Mouse (Mus musculus): Measurements from ENCODE around the gene Smim26. TPM values are rescaled to one million over a fixed set of nuclear protein-coding genes. Genes with fewer than 3 reads are reported as not detected.

Smim26 gene
- polyA plus RNA-seq (2014; fragmentation: Nextera tagmentation; extraction: Ambion mirVana), result 35.6 and 39.7 TPM in 2 replicates

- Histone ChIP-seq H3K27ac (replicated peaks; ENCODE audit: low read depth, low read length) (no peak within 1 kb of the TSS), H3K4me2 (ENCODE audit: low read depth, severe bottlenecking) (peak within 1 kb of the TSS; percentile 45), H3K9me3 (ENCODE audit: control insufficient read depth, low read length) (no peaks in the 10 kb centered on the region), H3K4me1 (ENCODE audit: control insufficient read depth, insufficient read depth, low read length) (no peaks in the 10 kb centered on the region), H3K27me3 (ENCODE audit: control insufficient read depth, insufficient read depth, low read length) (no peaks in the 10 kb centered on the region), H3K9ac (ENCODE audit: low read length) (peak within 1 kb of the TSS; percentile 67), H3K4me3 (ENCODE audit: low read depth, low read length) (peak within 1 kb of the TSS; percentile 57), H3K36me3 (ENCODE audit: control insufficient read depth, insufficient read depth, low read length) (no peaks in the 10 kb centered on the region)
- DNase-seq (ENCODE audit: low spot score), result peak; percentile 85
- 2% methylated on average over 31 of the region's 31 CpGs for WGBS
- ATAC-seq (ENCODE audit: insufficient number of reproducible peaks, low FRiP score, low TSS enrichment, low read depth), result peak; percentile 91
Measured at GRCm38 (mm10) chr2:144593951-144594651, at the start of gene Smim26. Gene Smim26 (plus strand): TSS chr2:144594054.

- Histone ChIP-seq H3K4me1 (ENCODE audit: control insufficient read depth, insufficient read depth, low read length) (no peaks in the 10 kb centered on the region), H3K36me3 (ENCODE audit: control insufficient read depth, insufficient read depth, low read length) (peaks cover 5% of the 10 kb centered on the region), H3K9ac (ENCODE audit: low read length) (no peak overlapping the region), H3K9me3 (ENCODE audit: control insufficient read depth, low read length) (no peaks in the 10 kb centered on the region), H3K4me3 (ENCODE audit: low read depth, low read length) (no peak overlapping the region), H3K27me3 (ENCODE audit: control insufficient read depth, insufficient read depth, low read length) (no peaks in the 10 kb centered on the region), H3K4me2 (ENCODE audit: low read depth, severe bottlenecking) (no peak overlapping the region), H3K27ac (replicated peaks; ENCODE audit: low read depth, low read length) (no peak overlapping the region)
- ATAC-seq (ENCODE audit: insufficient number of reproducible peaks, low FRiP score, low TSS enrichment, low read depth), result no peak
- DNase-seq (ENCODE audit: low spot score), result no peak
- WGBS, result 90% methylated on average over 6 of the region's 6 CpGs
Measured at GRCm38 (mm10) chr2:144544630-144545029, 49.2 kb upstream of the Smim26 start.

DNA sequence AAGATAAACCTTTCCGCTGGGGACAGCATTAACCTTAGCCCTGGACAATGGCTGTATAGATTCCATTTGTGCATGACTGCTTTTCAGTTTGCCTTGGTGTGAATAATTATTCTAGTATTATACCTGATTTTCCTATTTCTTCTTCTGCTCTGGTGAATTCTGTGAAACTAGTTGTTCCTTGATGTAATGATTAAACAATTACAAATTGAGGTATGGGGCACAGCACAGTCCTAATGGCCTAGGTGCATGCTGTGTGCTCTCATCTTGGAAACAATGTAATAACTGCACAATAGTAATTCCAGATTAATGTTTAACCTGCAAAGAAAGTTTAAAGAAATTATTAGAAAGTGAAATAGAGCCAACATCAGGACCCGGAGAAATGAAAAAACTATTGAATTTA, 48.8 kb upstream of the Smim26 start:
- DNase-seq (ENCODE audit: low spot score), result no peak
- H3K4me1 ChIP-seq (ENCODE audit: control insufficient read depth, insufficient read depth, low read length), result no peaks in the 10 kb centered on the region
- peaks cover 5% of the 10 kb centered on the region for H3K36me3 ChIP-seq (ENCODE audit: control insufficient read depth, insufficient read depth, low read length)
- H3K4me3 ChIP-seq (ENCODE audit: low read depth, low read length), result no peak overlapping the region
- no peak overlapping the region for H3K9ac ChIP-seq (ENCODE audit: low read length)
- WGBS, result 95% methylated on average over 2 of the region's 2 CpGs
- no peak overlapping the region for H3K27ac ChIP-seq (replicated peaks; ENCODE audit: low read depth, low read length)
- H3K4me2 ChIP-seq (ENCODE audit: low read depth, severe bottlenecking), result no peak overlapping the region
- ATAC-seq (ENCODE audit: insufficient number of reproducible peaks, low FRiP score, low TSS enrichment, low read depth), result no peak
- H3K27me3 ChIP-seq (ENCODE audit: control insufficient read depth, insufficient read depth, low read length), result no peaks in the 10 kb centered on the region
- no peaks in the 10 kb centered on the region for H3K9me3 ChIP-seq (ENCODE audit: control insufficient read depth, low read length)

GRCm38 (mm10) chr2:144545481-144545880, 48.4 kb upstream of the Smim26 start:
- Histone ChIP-seq H3K4me2 (ENCODE audit: low read depth, severe bottlenecking) (no peak overlapping the region), H3K4me3 (ENCODE audit: low read depth, low read length) (no peak overlapping the region), H3K9me3 (ENCODE audit: control insufficient read depth, low read length) (no peaks in the 10 kb centered on the region), H3K36me3 (ENCODE audit: control insufficient read depth, insufficient read depth, low read length) (peaks cover 5% of the 10 kb centered on the region), H3K4me1 (ENCODE audit: control insufficient read depth, insufficient read depth, low read length) (no peaks in the 10 kb centered on the region), H3K27me3 (ENCODE audit: control insufficient read depth, insufficient read depth, low read length) (no peaks in the 10 kb centered on the region), H3K9ac (ENCODE audit: low read length) (no peak overlapping the region), H3K27ac (replicated peaks; ENCODE audit: low read depth, low read length) (no peak overlapping the region)
- ATAC-seq (ENCODE audit: insufficient number of reproducible peaks, low FRiP score, low TSS enrichment, low read depth) (no peak), DNase-seq (ENCODE audit: low spot score) (no peak)
- WGBS, result 53% methylated on average over 1 of the region's 1 CpGs

GRCm38 (mm10) chr2:144547559-144547958, 46.3 kb upstream of the Smim26 start:
- peaks cover 5% of the 10 kb centered on the region for H3K36me3 ChIP-seq (ENCODE audit: control insufficient read depth, insufficient read depth, low read length)
- H3K27me3 ChIP-seq (ENCODE audit: control insufficient read depth, insufficient read depth, low read length), result no peaks in the 10 kb centered on the region
- no peak overlapping the region for H3K4me3 ChIP-seq (ENCODE audit: low read depth, low read length)
- WGBS, result 76% methylated on average over 4 of the region's 4 CpGs
- ATAC-seq (ENCODE audit: insufficient number of reproducible peaks, low FRiP score, low TSS enrichment, low read depth) (no peak), DNase-seq (ENCODE audit: low spot score) (no peak)
- no peak overlapping the region for H3K9ac ChIP-seq (ENCODE audit: low read length)
- H3K9me3 ChIP-seq (ENCODE audit: control insufficient read depth, low read length), result no peaks in the 10 kb centered on the region
- no peak overlapping the region for H3K4me2 ChIP-seq (ENCODE audit: low read depth, severe bottlenecking)
- no peaks in the 10 kb centered on the region for H3K4me1 ChIP-seq (ENCODE audit: control insufficient read depth, insufficient read depth, low read length)
- H3K27ac ChIP-seq (replicated peaks; ENCODE audit: low read depth, low read length), result no peak overlapping the region

GRCm38 (mm10) chr2:144550529-144550928, 43.3 kb upstream of the Smim26 start, which contains the start of gene Rbbp9:
Gene Rbbp9 (minus strand): TSS chr2:144550869.
- ATAC-seq (ENCODE audit: insufficient number of reproducible peaks, low FRiP score, low TSS enrichment, low read depth), result peak; percentile 93
- no peaks in the 10 kb centered on the region; the same call in 1 of the 2 replicates for H3K36me3 ChIP-seq (ENCODE audit: control insufficient read depth, insufficient read depth, low read length)
- under 1% methylated on average over 17 of the region's 17 CpGs for WGBS

DNA sequence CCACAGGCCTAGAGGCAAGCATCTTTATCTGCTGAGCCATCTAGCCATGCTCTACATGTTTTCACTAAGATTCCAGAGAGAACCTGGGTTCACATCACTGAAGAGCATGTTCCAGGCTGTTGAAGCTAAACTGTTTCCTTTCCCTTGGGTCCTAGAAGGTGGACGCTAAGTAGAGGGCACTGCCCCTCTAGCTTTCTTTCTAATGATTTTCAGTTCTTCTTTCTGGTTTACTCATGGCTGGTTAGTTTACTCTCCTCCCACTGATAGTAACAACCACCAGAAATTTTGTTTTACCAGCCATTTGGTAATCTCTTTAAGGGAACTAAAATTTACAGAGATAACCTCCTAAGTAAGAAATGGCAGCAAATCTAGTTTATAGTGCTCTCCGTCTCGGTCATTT, 39.9 kb upstream of the Smim26 start:
- Histone ChIP-seq H3K4me1 (ENCODE audit: control insufficient read depth, insufficient read depth, low read length) (0 out of 2 replicates have a peak, but pooled peaks cover 3% of the 10 kb centered on the region), H3K36me3 (ENCODE audit: control insufficient read depth, insufficient read depth, low read length) (no peaks in the 10 kb centered on the region), H3K9me3 (ENCODE audit: control insufficient read depth, low read length) (no peaks in the 10 kb centered on the region), H3K9ac (ENCODE audit: low read length) (no peak overlapping the region), H3K27me3 (ENCODE audit: control insufficient read depth, insufficient read depth, low read length) (no peaks in the 10 kb centered on the region), H3K4me3 (ENCODE audit: low read depth, low read length) (no peak overlapping the region), H3K4me2 (ENCODE audit: low read depth, severe bottlenecking) (no peak overlapping the region), H3K27ac (replicated peaks; ENCODE audit: low read depth, low read length) (no peak overlapping the region)
- 93% methylated on average over 3 of the region's 3 CpGs for WGBS
- DNase-seq (ENCODE audit: low spot score), result no peak
- ATAC-seq (ENCODE audit: insufficient number of reproducible peaks, low FRiP score, low TSS enrichment, low read depth), result no peak

More at GRCm38 (mm10) chr2:144550529-144550928, 43.3 kb upstream of the Smim26 start, which contains the start of gene Rbbp9:
- DNase-seq (ENCODE audit: low spot score), result peak; percentile 86
- Histone ChIP-seq H3K27me3 (ENCODE audit: control insufficient read depth, insufficient read depth, low read length) (no peaks in the 10 kb centered on the region), H3K9ac (ENCODE audit: low read length) (peak within 1 kb of the TSS; percentile 81), H3K4me1 (ENCODE audit: control insufficient read depth, insufficient read depth, low read length) (no peaks in the 10 kb centered on the region), H3K4me3 (ENCODE audit: low read depth, low read length) (peak within 1 kb of the TSS; percentile 62), H3K9me3 (ENCODE audit: control insufficient read depth, low read length) (no peaks in the 10 kb centered on the region), H3K4me2 (ENCODE audit: low read depth, severe bottlenecking) (peak within 1 kb of the TSS; percentile 53), H3K27ac (replicated peaks; ENCODE audit: low read depth, low read length) (peak within 1 kb of the TSS; percentile 76; the same call in 1 of the 2 replicates)

DNA sequence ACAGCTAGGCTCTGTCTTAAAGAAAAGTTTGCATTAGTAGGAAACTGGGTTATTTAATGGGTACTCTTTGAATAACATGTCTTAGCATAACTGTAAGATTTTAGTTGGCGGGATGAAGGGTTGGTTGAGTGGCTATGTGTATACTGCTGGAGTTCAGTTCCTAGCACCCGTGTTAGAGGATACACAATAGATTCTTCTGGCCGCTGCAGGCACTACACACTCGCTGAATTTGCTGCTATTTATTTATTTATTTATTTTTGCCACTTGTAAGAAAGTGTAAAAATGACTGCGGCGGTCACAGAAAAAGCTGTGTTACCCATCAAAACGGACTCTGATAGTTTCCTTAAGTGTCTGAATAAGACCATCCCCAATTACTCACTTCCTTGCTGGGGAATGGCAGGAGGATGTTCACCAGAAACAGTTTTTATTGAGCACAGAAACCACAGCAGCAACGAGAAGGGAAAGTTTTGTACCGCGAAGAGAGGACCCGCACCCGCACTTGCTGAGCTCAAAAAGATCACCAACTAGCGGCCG, 38.5 kb upstream of the Smim26 start:
- H3K36me3 ChIP-seq (ENCODE audit: control insufficient read depth, insufficient read depth, low read length), result peaks cover 2% of the 10 kb centered on the region; the same call in 1 of the 2 replicates
- peak overlapping the region; percentile 84 for H3K9ac ChIP-seq (ENCODE audit: low read length)
- WGBS, result 4% methylated on average over 14 of the region's 14 CpGs
- no peaks in the 10 kb centered on the region for H3K9me3 ChIP-seq (ENCODE audit: control insufficient read depth, low read length)
- H3K27me3 ChIP-seq (ENCODE audit: control insufficient read depth, insufficient read depth, low read length), result no peaks in the 10 kb centered on the region
- H3K4me2 ChIP-seq (ENCODE audit: low read depth, severe bottlenecking), result peak overlapping the region; percentile 59
- 0 out of 2 replicates have a peak, but pooled peaks cover 3% of the 10 kb centered on the region for H3K4me1 ChIP-seq (ENCODE audit: control insufficient read depth, insufficient read depth, low read length)
- peak overlapping the region; percentile 79 for H3K4me3 ChIP-seq (ENCODE audit: low read depth, low read length)
- peak overlapping the region; percentile 77 for H3K27ac ChIP-seq (replicated peaks; ENCODE audit: low read depth, low read length)
- ATAC-seq (ENCODE audit: insufficient number of reproducible peaks, low FRiP score, low TSS enrichment, low read depth) (no peak), DNase-seq (ENCODE audit: low spot score) (no peak)
